Mouse (Mus musculus): ENCODE measurements around the gene Scn5a. TPM values are rescaled to one million over a fixed set of nuclear protein-coding genes. Genes with fewer than 3 reads are reported as not detected.

Gene Scn5a
- polyA plus RNA-seq, 1 experiment: 13.6 TPM

GRCm38 (mm10) chr9:119564803-119565202, 14.0 kb downstream of the Scn5a start:
- Histone ChIP-seq H3K27me3 (ENCODE audit: control insufficient read depth, insufficient read depth, insufficient read length) (no peaks in the 10 kb centered on the region), H3K36me3 (ENCODE audit: control insufficient read depth, insufficient read depth) (no peaks in the 10 kb centered on the region), H3K79me3 (ENCODE audit: low read depth) (no peaks in the 10 kb centered on the region), H3K79me2 (ENCODE audit: control insufficient read depth, insufficient read depth) (no peaks in the 10 kb centered on the region), H3K4me3 (ENCODE audit: insufficient read depth, poor library complexity, severe bottlenecking) (no peak overlapping the region), H3ac (ENCODE audit: control insufficient read depth, insufficient read length, low read depth) (no peak overlapping the region)
- no peak for TF ChIP-seq USF1 (IDR thresholded peaks at IDR 0.05; ENCODE audit: low read depth)
- TF ChIP-seq CTCF (IDR thresholded peaks at IDR 0.05; ENCODE audit: control insufficient read depth, insufficient read depth, insufficient read length): no peak
- no peak for TF ChIP-seq FOSL1 (IDR thresholded peaks at IDR 0.05; ENCODE audit: insufficient read depth, low read length, poor library complexity, severe bottlenecking)

GRCm38 (mm10) chr9:119563617-119564016, 15.2 kb downstream of the Scn5a start:
- no peak overlapping the region for H3ac ChIP-seq (ENCODE audit: control insufficient read depth, insufficient read length, low read depth)

GRCm38 (mm10) chr9:119562256-119562655, 16.6 kb downstream of the Scn5a start:
- peak overlapping the region; percentile 58 for H3ac ChIP-seq (ENCODE audit: control insufficient read depth, insufficient read length, low read depth)
- H3K27me3 ChIP-seq (ENCODE audit: control insufficient read depth, insufficient read depth, insufficient read length): no peaks in the 10 kb centered on the region
- TF ChIP-seq USF1 (IDR thresholded peaks at IDR 0.05; ENCODE audit: low read depth): no peak
- TF ChIP-seq MAX (IDR thresholded peaks at IDR 0.05): no peak
- TF ChIP-seq CTCF (IDR thresholded peaks at IDR 0.05; ENCODE audit: control insufficient read depth, insufficient read depth, insufficient read length): no peak
- no peak for TF ChIP-seq CEBPB (IDR thresholded peaks at IDR 0.05; ENCODE audit: low read depth)
- no peak for TF ChIP-seq FOSL1 (IDR thresholded peaks at IDR 0.05; ENCODE audit: insufficient read depth, low read length, poor library complexity, severe bottlenecking)
- no peaks in the 10 kb centered on the region for H3K79me2 ChIP-seq (ENCODE audit: control insufficient read depth, insufficient read depth)
- H3K36me3 ChIP-seq (ENCODE audit: control insufficient read depth, insufficient read depth): no peaks in the 10 kb centered on the region
- H3K4me3 ChIP-seq (ENCODE audit: insufficient read depth, poor library complexity, severe bottlenecking): no peak overlapping the region
- no peaks in the 10 kb centered on the region for H3K79me3 ChIP-seq (ENCODE audit: low read depth)

More at GRCm38 (mm10) chr9:119563617-119564016, 15.2 kb downstream of the Scn5a start:
- Histone ChIP-seq H3K79me3 (ENCODE audit: low read depth) (no peaks in the 10 kb centered on the region), H3K27me3 (ENCODE audit: control insufficient read depth, insufficient read depth, insufficient read length) (no peaks in the 10 kb centered on the region), H3K36me3 (ENCODE audit: control insufficient read depth, insufficient read depth) (no peaks in the 10 kb centered on the region), H3K4me3 (ENCODE audit: insufficient read depth, poor library complexity, severe bottlenecking) (no peak overlapping the region), H3K79me2 (ENCODE audit: control insufficient read depth, insufficient read depth) (no peaks in the 10 kb centered on the region)
- TF ChIP-seq CTCF (IDR thresholded peaks at IDR 0.05; ENCODE audit: control insufficient read depth, insufficient read depth, insufficient read length): no peak
- peak; percentile 90 for TF ChIP-seq MYOD1 (IDR thresholded peaks at IDR 0.05; ENCODE audit: control insufficient read depth, insufficient read length, low read depth)
- no peak for TF ChIP-seq MYOG (IDR thresholded peaks at IDR 0.05; ENCODE audit: control insufficient read depth, extremely low read depth, insufficient read length)
- TF ChIP-seq FOSL1 (IDR thresholded peaks at IDR 0.05; ENCODE audit: insufficient read depth, low read length, poor library complexity, severe bottlenecking): peak; percentile 5
- TF ChIP-seq MAX (IDR thresholded peaks at IDR 0.05): no peak
- TF ChIP-seq CEBPB (IDR thresholded peaks at IDR 0.05; ENCODE audit: low read depth): peak; percentile 29
- TF ChIP-seq USF1 (IDR thresholded peaks at IDR 0.05; ENCODE audit: low read depth): no peak

- no peaks in the 10 kb centered on the region for H3K79me2 ChIP-seq (ENCODE audit: control insufficient read depth, insufficient read depth)
- no peak overlapping the region for H3K4me3 ChIP-seq (ENCODE audit: insufficient read depth, poor library complexity, severe bottlenecking)
- no peaks in the 10 kb centered on the region for H3K79me3 ChIP-seq (ENCODE audit: low read depth)
- TF ChIP-seq MAX (IDR thresholded peaks at IDR 0.05) (peak; percentile 52), CTCF (IDR thresholded peaks at IDR 0.05; ENCODE audit: control insufficient read depth, insufficient read depth, insufficient read length) (no peak), MYOD1 (IDR thresholded peaks at IDR 0.05; ENCODE audit: control insufficient read depth, insufficient read length, low read depth) (peak; percentile 39), MYOG (IDR thresholded peaks at IDR 0.05; ENCODE audit: control insufficient read depth, extremely low read depth, insufficient read length) (no peak), FOSL1 (IDR thresholded peaks at IDR 0.05; ENCODE audit: insufficient read depth, low read length, poor library complexity, severe bottlenecking) (no peak), USF1 (IDR thresholded peaks at IDR 0.05; ENCODE audit: low read depth) (peak; percentile 32), CEBPB (IDR thresholded peaks at IDR 0.05; ENCODE audit: low read depth) (no peak)
- H3K36me3 ChIP-seq (ENCODE audit: control insufficient read depth, insufficient read depth): no peaks in the 10 kb centered on the region
- no peaks in the 10 kb centered on the region for H3K27me3 ChIP-seq (ENCODE audit: control insufficient read depth, insufficient read depth, insufficient read length)
- no peak overlapping the region for H3ac ChIP-seq (ENCODE audit: control insufficient read depth, insufficient read length, low read depth)
Measured at GRCm38 (mm10) chr9:119561746-119562145, 17.1 kb downstream of the Scn5a start.

- H3ac ChIP-seq (ENCODE audit: control insufficient read depth, insufficient read length, low read depth): no peak overlapping the region
- no peaks in the 10 kb centered on the region for H3K79me3 ChIP-seq (ENCODE audit: low read depth)
- no peaks in the 10 kb centered on the region for H3K36me3 ChIP-seq (ENCODE audit: control insufficient read depth, insufficient read depth)
- H3K27me3 ChIP-seq (ENCODE audit: control insufficient read depth, insufficient read depth, insufficient read length): no peaks in the 10 kb centered on the region
- no peak overlapping the region for H3K4me3 ChIP-seq (ENCODE audit: insufficient read depth, poor library complexity, severe bottlenecking)
- no peak for TF ChIP-seq USF1 (IDR thresholded peaks at IDR 0.05; ENCODE audit: low read depth)
- no peak for TF ChIP-seq CTCF (IDR thresholded peaks at IDR 0.05; ENCODE audit: control insufficient read depth, insufficient read depth, insufficient read length)
- TF ChIP-seq CEBPB (IDR thresholded peaks at IDR 0.05; ENCODE audit: low read depth): no peak
- no peak for TF ChIP-seq MAX (IDR thresholded peaks at IDR 0.05)
- no peak for TF ChIP-seq FOSL1 (IDR thresholded peaks at IDR 0.05; ENCODE audit: insufficient read depth, low read length, poor library complexity, severe bottlenecking)
- no peaks in the 10 kb centered on the region for H3K79me2 ChIP-seq (ENCODE audit: control insufficient read depth, insufficient read depth)
Measured at GRCm38 (mm10) chr9:119559537-119560276, 19.1 kb downstream of the Scn5a start.

Measured in C2C12 (cell line).